Mouse (Mus musculus) liver, embryonic 14.5 days (tissue): ENCODE measurements at regions not wholly inside any gene's neighbourhood (a gene's known extent, or its start where the extent isn't known, plus 50 kb on each side); places are given as distances from the start of the nearest gene placed in this dataset.

Source experiments
- ATAC-seq: fragments of 200-750 bp; cut with Nextera tagmentation; 2 replicates; pipeline ENCODE4 v1.8.0; 2017; ENCODE audit warnings: moderate number of reproducible peaks, mild to moderate bottlenecking, moderate library complexity; ENCODE audit not compliant: insufficient read depth
- DNase-seq, 3 experiments: peaks; one replicate each; pipeline ENCODE4 v3.0.0-alpha.2; 2012 to 2013; ENCODE audit warnings: low read depth in 3 of 3, low spot score in 3 of 3
- H3K27ac ChIP-seq: fragments of 300-500 bp; sonication (generic); 2 replicates; pipeline ENCODE4 v1.5.1; 2014; ENCODE audit warnings: moderate library complexity, mild to moderate bottlenecking, control low read depth, inconsistent platforms
- H3K27me3 ChIP-seq: fragments of 300-500 bp; sonication (generic); 2 replicates; pipeline ENCODE4 v1.6.1; 2014; ENCODE audit warnings: mild to moderate bottlenecking, low read length, moderate library complexity; ENCODE audit not compliant: control insufficient read depth, insufficient read depth
- H3K36me3 ChIP-seq: fragments of 300-500 bp; sonication (generic); replicated peaks from 2 replicates; pipeline ENCODE4 v1.6.1; 2014; ENCODE audit warnings: low read depth; ENCODE audit not compliant: control insufficient read depth, insufficient read depth
- H3K4me1 ChIP-seq, 2 experiments: fragments of 200-500 bp in 1 of 2; fragments of 300-500 bp in 1 of 2; sonication (generic) in 1 of 2; replicated peaks; 2 replicates each; pipeline ENCODE4 v1.6.1; 2012 to 2014; ENCODE audit warnings: antibody characterized with exemption in 1 of 2, inconsistent platforms in 1 of 2, low read length in 1 of 2; ENCODE audit not compliant: control insufficient read depth in 2 of 2, insufficient read depth in 2 of 2
- H3K4me2 ChIP-seq: fragments of 300-500 bp; sonication (generic); 2 replicates; pipeline ENCODE4 v1.6.1; 2014; ENCODE audit warnings: low read depth, mild to moderate bottlenecking, control low read depth, moderate library complexity
- H3K4me3 ChIP-seq, 2 experiments: fragments of 200-500 bp in 1 of 2; fragments of 300-500 bp in 1 of 2; sonication (generic) in 1 of 2; 2 replicates each; pipeline ENCODE4 v1.5.1; 2012 to 2014; ENCODE audit warnings: low read depth in 2 of 2, low read length in 2 of 2, mild to moderate bottlenecking in 2 of 2, control low read depth in 1 of 2, inconsistent platforms in 1 of 2, moderate library complexity in 1 of 2; ENCODE audit not compliant: insufficient read depth in 1 of 2
- H3K9ac ChIP-seq: fragments of 300-500 bp; sonication (generic); replicated peaks from 2 replicates; pipeline ENCODE4 v1.6.1; 2014; ENCODE audit warnings: mild to moderate bottlenecking, control low read depth, moderate library complexity
- H3K9me3 ChIP-seq: fragments of 300-500 bp; sonication (generic); 2 replicates; pipeline ENCODE4 v1.6.1; 2016; ENCODE audit warnings: low read length, mixed read lengths; ENCODE audit not compliant: control insufficient read depth
- CTCF ChIP-seq: IDR thresholded peaks from 2 replicates; pipeline ENCODE4 v1.5.1; 2016; ENCODE audit warnings: antibody characterized with exemption, low read depth, control low read depth
- EP300 ChIP-seq: IDR thresholded peaks from 2 replicates; pipeline ENCODE4 v1.6.1; 2016; ENCODE audit warnings: antibody characterized with exemption, low read depth
- WGBS: fragments of 180-500 bp; shearing (Covaris S2); extraction: QIAGEN DNeasy Blood & Tissue Kit; methylation state at CpG from one replicate; pipeline ENCODE4 v1.1.7; 2014; ENCODE audit not compliant: insufficient replicate concordance; 5-methylcytosine and 5-hydroxymethylcytosine counted together

DNA sequence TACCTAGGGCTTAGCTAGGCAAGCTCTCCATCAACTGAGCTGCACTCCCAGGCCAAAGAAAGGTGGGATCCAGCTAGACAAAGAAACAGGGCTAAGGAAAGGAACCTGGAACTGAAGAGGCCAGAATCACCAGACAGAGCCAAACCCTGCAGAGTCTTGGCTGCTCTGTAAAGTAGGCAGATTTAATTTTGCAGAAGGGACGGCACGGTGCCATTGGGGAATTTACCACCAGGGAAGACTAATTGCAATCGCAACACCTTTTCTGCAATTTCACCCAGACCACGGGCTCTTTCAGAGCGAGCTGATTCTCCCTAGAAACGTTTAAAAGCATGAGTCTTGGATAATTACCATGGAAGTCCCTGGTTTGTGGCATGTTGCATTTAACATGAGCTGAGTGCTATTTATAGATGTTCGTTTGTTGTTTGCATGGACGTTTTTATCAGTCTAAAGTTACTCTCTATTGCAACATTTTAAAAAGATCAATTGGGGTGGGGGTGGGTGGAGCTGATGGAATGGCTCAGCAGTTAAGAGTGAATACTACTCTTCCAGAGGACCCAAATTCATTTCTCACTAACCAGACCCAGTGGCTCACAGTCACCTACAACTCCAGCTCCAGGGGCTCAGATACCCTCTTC is 144.0 kb upstream of the Plekha5 start:
- no peak overlapping the region for H3K4me2 ChIP-seq
- no peak overlapping the region for H3K9ac ChIP-seq
- H3K9me3 ChIP-seq, result no peaks in the 10 kb centered on the region
- no peak for ATAC-seq
- DNase-seq, result no peak
- H3K27ac ChIP-seq, result no peak overlapping the region
- peaks cover 0 to 8% of the 10 kb centered on the region in 2 experiments; a peak in 2 of 4 replicates for H3K4me1 ChIP-seq
- no peak overlapping the region for H3K4me3 ChIP-seq
- H3K36me3 ChIP-seq, result no peaks in the 10 kb centered on the region
- WGBS, result 53% methylated on average over 8 of the region's 8 CpGs
- no peak for TF ChIP-seq CTCF
- no peaks in the 10 kb centered on the region for H3K27me3 ChIP-seq

DNA sequence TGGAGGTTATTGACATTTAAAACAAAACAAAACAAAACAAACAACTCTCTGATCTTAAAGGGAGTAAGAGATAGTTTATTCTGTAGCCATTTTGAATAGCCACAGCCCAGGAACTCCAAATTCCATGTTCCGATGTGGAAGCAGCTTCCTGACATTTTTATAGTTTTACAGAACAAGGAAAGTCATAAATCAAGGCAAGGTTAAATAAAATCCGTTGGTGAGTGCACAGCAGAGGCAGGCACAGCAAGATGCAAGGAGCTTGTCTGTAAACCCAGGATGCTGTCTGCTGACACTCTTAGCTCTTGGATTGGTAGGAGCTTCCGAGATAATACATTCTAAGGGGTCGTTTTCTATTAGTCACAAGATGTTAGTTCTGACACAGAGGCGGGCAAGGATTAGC is 145.1 kb upstream of the Plekha5 start:
- no peak overlapping the region for H3K9ac ChIP-seq
- TF ChIP-seq EP300 (no peak), CTCF (no peak)
- WGBS, result 44% methylated on average over 5 of the region's 5 CpGs
- H3K27ac ChIP-seq, result no peak overlapping the region
- H3K4me3 ChIP-seq, result no peak overlapping the region
- ATAC-seq (no peak), DNase-seq (no peak)
- H3K36me3 ChIP-seq, result no peaks in the 10 kb centered on the region
- H3K9me3 ChIP-seq, result no peaks in the 10 kb centered on the region
- no peaks in the 10 kb centered on the region for H3K27me3 ChIP-seq
- peaks cover 0 to 8% of the 10 kb centered on the region in 2 experiments; a peak in 2 of 4 replicates for H3K4me1 ChIP-seq
- no peak overlapping the region for H3K4me2 ChIP-seq

DNA sequence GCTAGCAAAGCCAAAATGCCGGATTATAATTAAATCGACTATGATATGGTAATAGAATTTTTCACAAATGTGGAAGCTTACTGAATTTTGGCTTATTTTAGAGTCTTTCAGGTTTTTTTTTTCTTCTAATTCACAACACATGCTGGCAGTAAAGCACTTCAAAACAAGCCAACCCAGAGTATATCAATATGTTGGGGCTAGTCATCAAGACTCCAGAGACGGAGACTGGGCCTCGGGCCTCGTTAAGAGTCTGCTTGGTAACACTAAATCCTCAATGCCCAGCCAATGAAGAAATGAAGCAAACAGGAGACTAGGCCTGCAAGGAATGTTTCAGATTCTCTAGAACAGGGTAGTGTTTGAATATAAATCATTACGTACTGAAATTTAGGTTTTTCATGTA is 153.3 kb upstream of the Plekha5 start:
- ATAC-seq (no peak), DNase-seq (no peak)
- no peak overlapping the region for H3K4me2 ChIP-seq
- no peaks in the 10 kb centered on the region for H3K27me3 ChIP-seq
- H3K9ac ChIP-seq, result no peak overlapping the region
- no peak overlapping the region for H3K4me3 ChIP-seq
- no peaks in the 10 kb centered on the region for H3K4me1 ChIP-seq
- 72% methylated on average over 6 of the region's 6 CpGs for WGBS
- no peak overlapping the region for H3K27ac ChIP-seq
- H3K9me3 ChIP-seq, result no peaks in the 10 kb centered on the region
- TF ChIP-seq EP300 (no peak), CTCF (no peak)
- no peaks in the 10 kb centered on the region for H3K36me3 ChIP-seq

DNA sequence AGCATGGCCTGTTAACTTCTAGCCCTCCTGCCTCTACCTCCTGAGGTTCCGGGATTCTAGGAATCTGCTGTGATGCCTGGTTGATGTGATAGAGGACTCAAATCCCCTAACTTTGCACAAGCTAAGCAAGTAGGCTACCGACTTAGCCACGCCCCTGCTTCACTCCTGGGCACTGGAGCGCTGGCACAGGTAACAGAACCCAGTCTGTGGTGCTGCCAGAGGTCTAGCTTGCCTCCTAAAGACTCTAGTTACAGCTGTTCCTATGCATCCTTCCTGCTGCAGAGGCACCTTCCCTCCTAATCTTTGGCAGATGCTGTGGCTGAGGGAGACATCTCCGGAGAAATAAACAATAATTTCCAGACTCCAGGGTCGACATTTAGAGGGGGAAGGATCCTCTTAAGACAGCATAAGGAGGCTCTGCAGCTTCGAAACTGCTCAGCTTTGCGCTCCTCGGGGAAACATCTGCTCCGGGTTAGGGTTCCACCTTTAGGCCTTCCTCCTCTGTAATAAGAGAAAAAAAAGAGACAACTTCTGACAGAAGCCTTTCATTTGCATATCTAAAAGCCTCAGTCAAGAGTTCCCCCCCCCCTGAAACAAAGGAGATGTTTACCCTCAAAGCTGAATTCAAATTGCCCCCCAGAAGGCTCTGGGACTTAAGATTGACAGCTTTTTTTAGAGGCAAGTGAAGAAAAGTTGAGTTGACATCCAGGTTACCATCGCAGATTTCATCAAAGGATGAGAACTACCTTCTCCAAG is 155.4 kb upstream of the Plekha5 start:
- H3K9me3 ChIP-seq, result no peaks in the 10 kb centered on the region
- H3K4me2 ChIP-seq, result no peak overlapping the region
- no peaks in the 10 kb centered on the region for H3K36me3 ChIP-seq
- DNase-seq (no peak), ATAC-seq (no peak)
- H3K27ac ChIP-seq, result no peak overlapping the region
- no peaks in the 10 kb centered on the region for H3K27me3 ChIP-seq
- 34% methylated on average over 11 of the region's 11 CpGs for WGBS
- H3K9ac ChIP-seq, result no peak overlapping the region
- no peak overlapping the region for H3K4me3 ChIP-seq
- no peaks in the 10 kb centered on the region for H3K4me1 ChIP-seq
- TF ChIP-seq EP300 (no peak), CTCF (no peak)

DNA sequence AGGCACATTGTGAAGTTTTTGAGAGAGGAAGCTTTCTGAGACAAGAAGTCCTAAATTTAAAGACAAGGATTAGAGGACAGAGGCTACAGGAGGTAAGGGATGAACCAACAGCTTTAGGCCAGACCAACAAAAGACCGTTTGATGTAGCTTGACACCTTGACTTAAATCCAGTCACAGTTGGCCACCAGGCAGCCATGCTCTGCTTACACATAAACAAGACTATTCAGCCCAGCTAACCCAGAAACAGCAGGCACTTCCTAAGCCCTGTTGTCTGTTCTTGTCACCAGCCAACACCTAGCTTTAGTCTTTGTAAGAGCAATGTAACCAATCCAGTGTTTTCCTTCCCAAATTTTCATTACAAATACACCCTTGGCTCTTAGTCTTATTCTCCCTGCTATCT is 159.9 kb upstream of the Plekha5 start:
- Histone ChIP-seq H3K4me1 (no peaks in the 10 kb centered on the region), H3K36me3 (no peaks in the 10 kb centered on the region), H3K4me3 (no peak overlapping the region), H3K27me3 (no peaks in the 10 kb centered on the region), H3K27ac (no peak overlapping the region), H3K9ac (no peak overlapping the region), H3K9me3 (no peaks in the 10 kb centered on the region), H3K4me2 (no peak overlapping the region)
- TF ChIP-seq CTCF, result no peak
- WGBS, result 34% methylated on average over 1 of the region's 1 CpGs
- ATAC-seq (no peak), DNase-seq (no peak)
